Mouse (Mus musculus) lung, embryonic 14.5 days (tissue): Measurements from ENCODE around the gene Tnfrsf1a. TPM values are rescaled to one million over a fixed set of nuclear protein-coding genes. Genes with fewer than 3 reads are reported as not detected.

Experiments used
- ATAC-seq: fragments of 200-750 bp; cut with Nextera tagmentation; 2 replicates; pipeline ENCODE4 v1.8.0; 2017; ENCODE audit warnings: mild to moderate bottlenecking, moderate TSS enrichment, moderate library complexity; ENCODE audit not compliant: insufficient read depth
- DNase-seq: peaks from one replicate; pipeline ENCODE4 v3.0.0-alpha.2; 2015
- H3K27ac ChIP-seq: fragments of 300-500 bp; sonication (generic); 2 replicates; pipeline ENCODE4 v1.5.1; 2014; ENCODE audit warnings: low read depth, mild to moderate bottlenecking, moderate library complexity
- H3K27me3 ChIP-seq: fragments of 300-500 bp; sonication (generic); 2 replicates; pipeline ENCODE4 v1.6.1; 2014; ENCODE audit warnings: low read length, control low read depth; ENCODE audit not compliant: insufficient read depth
- H3K36me3 ChIP-seq: fragments of 300-500 bp; sonication (generic); 2 replicates; pipeline ENCODE4 v1.6.1; 2014; ENCODE audit warnings: control low read depth; ENCODE audit not compliant: insufficient read depth
- H3K4me1 ChIP-seq: fragments of 300-500 bp; sonication (generic); 2 replicates; pipeline ENCODE4 v1.6.1; 2014; ENCODE audit warnings: antibody characterized with exemption, control low read depth; ENCODE audit not compliant: insufficient read depth
- H3K4me2 ChIP-seq: fragments of 300-500 bp; sonication (generic); 2 replicates; pipeline ENCODE4 v1.6.1; 2014; ENCODE audit warnings: mild to moderate bottlenecking
- H3K4me3 ChIP-seq: fragments of 300-500 bp; sonication (generic); 2 replicates; pipeline ENCODE4 v1.5.1; 2014; ENCODE audit warnings: low read depth, low read length
- H3K9ac ChIP-seq: fragments of 300-500 bp; sonication (generic); 2 replicates; pipeline ENCODE4 v1.6.1; 2014
- H3K9me3 ChIP-seq: fragments of 300-500 bp; sonication (generic); 2 replicates; pipeline ENCODE4 v1.6.1; 2016; ENCODE audit warnings: low read depth, low read length, control low read depth
- CTCF ChIP-seq: IDR thresholded peaks from 2 replicates; pipeline ENCODE4 v1.5.1; 2016; ENCODE audit warnings: antibody characterized with exemption, low read depth
- WGBS: fragments of 180-500 bp; shearing (Covaris S2); extraction: QIAGEN DNeasy Blood & Tissue Kit; methylation state at CpG from one replicate; pipeline ENCODE4 v1.1.7; 2014; 5-methylcytosine and 5-hydroxymethylcytosine counted together
- polyA plus RNA-seq: library from polyadenylated mRNA; unstranded; fragments of >200 nt; fragmentation: Nextera tagmentation; extraction: Ambion mirVana; gene quantifications from 2 replicates; pipeline ENCODE4 v1.2.1, GENCODE M21; 2014

The Tnfrsf1a gene
- polyA plus RNA-seq, 1 experiment from 2014 or later, result 82.5 TPM

GRCm38 (mm10) chr6:125410551-125410950 is 61.4 kb downstream of the Tnfrsf1a start:
- no peak for ATAC-seq
- H3K9ac ChIP-seq, result no peak overlapping the region
- no peak overlapping the region for H3K4me3 ChIP-seq
- no peak overlapping the region for H3K27ac ChIP-seq
- no peaks in the 10 kb centered on the region for H3K27me3 ChIP-seq
- WGBS, result 66% methylated on average over 11 of the region's 11 CpGs
- H3K4me1 ChIP-seq, result no peaks in the 10 kb centered on the region
- H3K9me3 ChIP-seq, result no peaks in the 10 kb centered on the region
- H3K4me2 ChIP-seq, result no peak overlapping the region
- DNase-seq, result no peak
- TF ChIP-seq CTCF, result no peak
- H3K36me3 ChIP-seq, result no peaks in the 10 kb centered on the region

- no peak overlapping the region for H3K4me3 ChIP-seq
- no peaks in the 10 kb centered on the region for H3K9me3 ChIP-seq
- no peaks in the 10 kb centered on the region for H3K36me3 ChIP-seq
- TF ChIP-seq CTCF, result no peak
- H3K27ac ChIP-seq, result no peak overlapping the region
- H3K27me3 ChIP-seq, result no peaks in the 10 kb centered on the region
- H3K4me2 ChIP-seq, result no peak overlapping the region
- ATAC-seq, result no peak
- no peaks in the 10 kb centered on the region for H3K4me1 ChIP-seq
- peak; percentile 35 for DNase-seq
- WGBS, result 55% methylated on average over 8 of the region's 8 CpGs
- H3K9ac ChIP-seq, result no peak overlapping the region
Observed at GRCm38 (mm10) chr6:125410995-125411547, 61.9 kb downstream of the Tnfrsf1a start.

GRCm38 (mm10) chr6:125411661-125412060 is 62.5 kb downstream of the Tnfrsf1a start:
- Histone ChIP-seq H3K4me3 (no peak overlapping the region), H3K9me3 (no peaks in the 10 kb centered on the region), H3K27ac (no peak overlapping the region), H3K27me3 (no peaks in the 10 kb centered on the region), H3K36me3 (no peaks in the 10 kb centered on the region), H3K9ac (no peak overlapping the region), H3K4me2 (no peak overlapping the region), H3K4me1 (no peaks in the 10 kb centered on the region)
- DNase-seq (no peak), ATAC-seq (no peak)
- WGBS, result 90% methylated on average over 6 of the region's 6 CpGs
- no peak for TF ChIP-seq CTCF

Other genes with a start within 250 kb of the Tnfrsf1a start
- 58.5 and 70.6 TPM in 2 replicates for gene Nop2, start 217.5 kb upstream of the Tnfrsf1a start, polyA plus RNA-seq
- gene Iffo1, start 204.1 kb upstream of the Tnfrsf1a start, polyA plus RNA-seq, result 6.0 and 6.2 TPM in 2 replicates
- 1,954 TPM in 2 replicates for gene Gapdh, start 182.9 kb upstream of the Tnfrsf1a start, polyA plus RNA-seq
- gene Ncapd2, start 157.7 kb upstream of the Tnfrsf1a start, polyA plus RNA-seq, result 151 and 167 TPM in 2 replicates
- gene Mrpl51, start 157.6 kb upstream of the Tnfrsf1a start, polyA plus RNA-seq, result 202 and 205 TPM in 2 replicates
- 2.4 and 2.6 TPM in 2 replicates for gene Vamp1, start 133.8 kb upstream of the Tnfrsf1a start, polyA plus RNA-seq
- 4.3 and 5.4 TPM in 2 replicates for gene Tapbpl, start 117.5 kb upstream of the Tnfrsf1a start, polyA plus RNA-seq
- gene Cd27, start 112.4 kb upstream of the Tnfrsf1a start, polyA plus RNA-seq, result 1.9 and 2.0 TPM in 2 replicates
- 0.24 and 0.32 TPM in 2 replicates for gene Tuba3a, start 63.3 kb upstream of the Tnfrsf1a start, polyA plus RNA-seq
- gene Ltbr, start 35.5 kb upstream of the Tnfrsf1a start, polyA plus RNA-seq, result 73.7 and 81.7 TPM in 2 replicates
- gene Scnn1a, start 28.7 kb upstream of the Tnfrsf1a start, polyA plus RNA-seq, result 1.8 and 2.2 TPM in 2 replicates
- gene Plekhg6, start 31.4 kb downstream of the Tnfrsf1a start, polyA plus RNA-seq, result 0.22 and 0.51 TPM in 2 replicates
- 128 TPM in 2 replicates for gene Cd9, start 145.4 kb downstream of the Tnfrsf1a start, polyA plus RNA-seq
- gene Vwf, start 197.4 kb downstream of the Tnfrsf1a start, polyA plus RNA-seq, result 17.7 and 20.4 TPM in 2 replicates